Mouse (Mus musculus) cerebellum, postnatal 36 days (tissue): Measurements from ENCODE around the gene Klhl35.

Experiments
- DNase-seq, 2 experiments: peaks; one replicate each; pipeline ENCODE4 v3.0.0; 2021 to 2022; ENCODE audit warnings: mixed read lengths in 2 of 2

Klhl35 gene

DNA sequence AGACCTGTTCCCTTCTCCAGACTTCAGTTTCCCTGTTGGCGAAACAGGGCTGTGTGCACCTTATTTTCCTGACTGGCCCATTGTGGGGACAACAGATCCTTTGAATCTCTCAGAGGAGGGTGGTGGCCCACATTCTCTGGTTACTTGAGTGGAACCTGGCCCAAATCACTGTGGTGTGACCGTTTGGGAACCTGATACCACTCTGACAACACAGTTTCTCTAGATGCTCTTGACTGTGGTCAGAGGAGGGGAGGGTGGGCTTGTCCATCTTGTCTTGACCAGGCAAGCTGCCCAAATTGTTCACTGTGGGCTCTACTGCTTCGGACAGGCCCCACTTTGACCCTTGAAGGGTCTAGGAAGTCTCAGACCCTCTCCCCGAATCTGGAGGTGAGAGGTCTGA lies 11.8 kb upstream of the Klhl35 start:
- DNase-seq = no peak

DNA sequence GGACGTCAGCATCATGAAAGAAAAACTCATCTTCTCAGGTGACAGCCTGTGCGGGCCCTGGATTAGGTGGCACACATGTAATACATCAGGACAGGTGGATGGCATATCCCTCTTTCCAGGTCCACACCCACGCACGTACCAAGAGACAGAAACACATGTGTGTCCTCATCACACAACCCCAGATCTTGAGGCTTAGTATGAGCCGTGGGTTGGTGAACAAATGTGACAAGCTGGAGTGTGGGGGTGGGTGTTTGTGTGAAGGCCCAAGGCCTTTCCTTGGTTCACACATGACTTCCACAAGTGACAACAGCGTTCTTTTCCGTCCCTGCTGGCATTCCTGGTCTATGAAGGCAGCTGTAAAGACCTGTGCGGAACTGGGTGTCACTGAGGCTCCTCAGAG lies 7.0 kb upstream of the Klhl35 start:
- DNase-seq = no peak

DNA sequence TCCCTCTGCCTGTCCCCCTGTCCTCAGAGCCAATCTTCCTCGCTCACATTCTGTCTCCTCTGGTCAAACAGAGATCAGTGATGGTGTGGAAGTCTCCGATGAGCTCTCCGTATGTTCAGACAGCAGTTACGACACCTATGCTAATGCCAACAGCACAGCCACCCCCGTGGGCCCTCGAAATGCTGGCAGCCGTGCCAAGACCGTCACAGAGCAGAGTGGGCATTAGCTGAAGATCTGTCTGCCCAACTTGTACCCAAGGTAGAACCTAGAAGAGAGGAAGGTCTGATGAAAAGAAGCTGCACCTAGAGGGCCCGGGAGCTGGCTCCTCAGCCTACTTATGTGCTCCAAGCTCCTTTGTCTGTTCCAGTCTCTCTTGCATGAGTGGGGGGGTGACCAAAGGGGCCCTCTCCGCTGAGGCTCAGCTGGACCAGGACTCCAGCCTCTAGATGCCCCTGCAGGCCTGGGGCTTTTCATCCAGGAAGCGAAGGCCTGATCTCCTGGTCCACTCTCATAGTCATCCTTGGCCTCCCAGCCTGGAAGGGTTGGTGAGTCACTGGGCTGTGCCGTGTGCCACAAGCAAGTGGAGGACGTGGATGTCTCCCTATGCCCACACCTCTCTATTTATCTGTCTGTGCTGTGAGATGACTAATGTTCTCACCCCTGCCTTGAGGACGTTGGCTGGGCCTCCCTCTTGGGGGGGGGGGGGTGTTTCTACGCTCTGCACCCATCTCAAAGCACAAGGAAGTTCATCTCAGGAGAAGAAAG lies 5.7 kb upstream of the Klhl35 start:
- no peak for DNase-seq

DNA sequence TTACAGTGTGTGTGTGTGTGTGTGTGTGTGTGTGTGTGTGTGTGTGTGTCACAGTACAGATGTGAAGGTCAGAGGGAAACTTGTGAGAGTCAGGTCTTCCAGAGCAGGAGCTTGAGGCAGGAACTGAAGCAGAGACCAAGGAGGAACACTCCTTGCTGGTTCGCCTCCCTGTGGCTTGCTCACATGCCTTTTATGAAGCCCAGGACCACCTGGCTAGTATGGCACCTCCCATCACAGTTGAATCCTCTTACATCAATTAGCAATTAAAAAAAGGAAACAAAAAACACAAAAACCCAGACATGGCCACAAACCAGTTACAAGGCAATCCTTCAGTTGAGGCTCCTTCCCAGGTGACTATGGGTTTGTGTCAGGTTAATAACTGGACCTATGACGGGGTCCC lies 2.7 kb upstream of the Klhl35 start:
- DNase-seq = no peak

DNA sequence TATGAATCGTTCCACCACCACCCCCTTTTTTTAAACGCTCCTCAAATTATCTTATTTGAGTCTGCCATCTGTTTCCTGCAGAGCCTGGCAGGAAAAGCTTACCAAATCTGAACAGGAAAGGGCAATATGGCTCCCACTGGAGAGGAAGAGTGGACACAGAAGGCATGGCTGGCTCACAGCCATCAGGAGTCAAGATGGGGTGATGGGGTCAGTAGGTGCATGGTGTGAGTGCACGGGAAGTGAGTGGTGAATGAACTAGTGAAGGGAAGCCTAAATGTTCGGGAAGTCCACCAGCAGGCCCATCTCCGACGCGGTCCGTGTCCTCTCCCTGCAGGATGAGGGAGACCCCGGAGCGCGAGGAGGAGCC lies 2.1 kb downstream of the Klhl35 start:
- DNase-seq = peak; percentile 72 to 77

DNA sequence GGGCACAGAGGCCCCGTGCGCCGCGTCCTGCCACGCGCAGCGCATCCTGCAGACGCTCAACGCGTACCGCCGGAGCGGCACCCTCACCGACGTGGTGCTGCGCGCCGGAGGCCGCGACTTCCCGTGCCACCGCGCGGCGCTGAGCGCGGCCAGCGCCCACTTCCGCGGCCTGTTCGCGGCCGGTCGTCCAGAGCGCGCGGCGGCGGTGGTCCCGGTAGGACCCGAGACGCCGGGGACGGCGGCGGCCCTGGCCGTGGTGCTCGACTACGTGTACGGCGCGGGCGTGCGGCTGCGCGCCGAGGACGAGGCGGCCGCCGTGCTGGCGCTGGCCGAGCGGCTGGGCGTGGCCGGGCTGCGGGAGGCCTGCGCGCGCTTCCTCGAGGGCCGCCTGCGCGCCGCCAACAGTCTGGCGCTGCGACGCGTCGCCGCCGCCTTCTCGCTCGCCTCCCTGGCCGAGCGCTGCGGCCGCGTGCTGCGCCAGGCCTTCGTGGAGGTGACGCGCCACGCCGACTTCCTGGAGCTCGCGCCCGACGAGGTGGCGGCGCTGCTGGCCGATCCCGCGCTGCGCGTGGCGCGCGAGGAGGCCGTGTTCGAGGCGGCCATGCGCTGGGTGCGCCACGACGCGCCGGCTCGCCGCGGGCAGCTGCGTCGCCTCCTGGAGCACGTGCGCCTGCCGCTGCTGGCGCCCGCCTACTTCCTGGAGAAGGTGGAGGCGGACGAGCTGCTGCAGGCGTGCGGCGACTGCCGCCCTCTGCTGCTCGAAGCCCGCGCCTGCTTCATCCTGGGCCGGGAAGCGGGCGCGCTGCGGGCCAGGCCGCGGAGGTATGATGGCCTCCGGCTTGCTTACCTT lies 2.7 kb downstream of the Klhl35 start:
- peak; percentile 39 to 52 for DNase-seq

DNA sequence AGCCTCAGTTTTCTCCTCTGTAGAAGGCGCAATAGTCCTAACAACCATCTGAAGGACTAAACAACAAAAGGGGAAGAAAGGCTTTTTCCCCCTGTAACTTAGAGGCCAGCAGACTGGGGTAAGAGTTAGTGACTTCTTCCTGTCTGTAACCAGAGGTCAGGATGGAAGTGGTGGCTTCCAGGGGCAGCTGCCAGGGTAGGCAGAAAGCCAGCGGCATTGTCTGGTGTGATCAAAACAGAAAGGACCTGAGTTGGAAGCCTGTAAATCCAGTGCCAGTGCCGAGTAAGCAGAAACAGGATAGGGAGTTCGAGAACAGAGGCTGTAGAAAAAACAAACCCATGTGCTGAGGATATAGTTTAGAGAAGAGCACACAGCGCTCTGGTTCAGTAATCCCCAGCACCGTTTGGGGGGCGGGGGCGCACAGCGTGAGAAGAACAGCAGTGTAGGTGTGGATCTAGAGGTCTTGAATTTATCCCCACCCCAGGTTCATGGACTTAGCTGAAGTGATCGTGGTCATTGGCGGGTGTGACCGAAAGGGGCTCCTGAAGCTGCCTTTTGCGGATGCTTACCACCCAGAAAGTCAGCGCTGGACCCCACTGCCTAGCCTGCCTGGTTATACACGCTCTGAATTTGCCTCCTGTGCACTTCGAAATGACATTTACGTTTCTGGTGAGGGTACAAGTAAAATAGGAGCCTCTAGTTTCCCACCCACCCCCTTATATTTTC lies 4.0 kb downstream of the Klhl35 start:
- peak in 1 of 2 experiments; percentile 9 for DNase-seq

DNA sequence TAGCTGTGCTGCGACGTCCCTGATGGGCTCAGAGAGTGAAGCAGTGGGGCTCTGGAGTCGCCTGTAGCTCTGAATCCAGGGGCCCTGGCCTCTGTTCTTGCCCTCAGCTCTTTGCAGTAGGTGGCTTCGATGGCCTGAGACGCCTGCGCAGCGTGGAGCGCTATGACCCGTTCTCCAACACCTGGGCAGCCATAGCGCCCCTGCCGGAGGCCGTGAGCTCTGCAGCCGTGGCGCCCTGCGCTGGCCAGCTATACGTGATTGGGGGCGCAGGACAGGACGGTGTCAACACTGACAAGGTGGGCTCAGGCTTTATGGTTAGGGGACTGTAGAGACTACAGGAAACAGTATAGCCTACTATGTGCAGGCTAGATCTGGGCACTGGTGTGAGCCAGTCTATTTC lies 5.8 kb downstream of the Klhl35 start:
- peak in 1 of 2 experiments; percentile 15 for DNase-seq

DNA sequence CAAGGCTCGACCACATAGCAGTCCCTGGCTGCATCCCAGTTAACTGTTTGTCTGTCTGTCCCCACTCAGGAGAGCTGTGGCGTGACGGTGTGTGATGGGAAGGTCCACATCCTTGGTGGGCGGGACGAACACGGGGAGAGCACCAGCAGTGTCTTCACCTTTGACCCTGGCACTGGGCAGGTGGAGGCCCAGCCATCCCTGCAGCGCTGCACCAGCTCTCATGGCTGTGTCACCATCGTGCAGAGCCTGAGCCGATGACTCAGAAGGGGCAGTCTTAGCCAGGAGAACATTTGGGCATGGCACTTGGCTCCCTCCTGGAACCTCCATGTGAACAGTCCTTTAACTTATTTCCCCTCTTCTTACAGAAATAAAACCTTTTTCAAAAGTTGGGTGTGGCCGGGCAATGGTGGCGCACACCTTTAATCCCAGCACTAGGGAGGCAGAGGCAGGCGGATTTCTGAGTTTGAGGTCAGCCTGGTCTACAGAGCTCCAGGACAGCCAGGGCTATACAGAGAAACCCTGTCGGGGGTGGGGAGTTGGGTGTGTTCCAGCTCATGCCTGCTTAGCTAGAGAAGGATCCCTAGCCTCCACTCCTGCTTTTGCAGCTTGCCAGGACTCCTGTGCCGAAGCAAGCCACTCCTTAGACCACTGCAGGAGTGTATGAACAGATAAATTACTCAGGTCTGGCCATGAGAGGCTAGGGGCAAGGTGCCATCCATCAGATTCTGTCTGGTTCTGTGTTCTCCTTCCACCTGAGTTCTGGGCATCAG lies 8.0 kb downstream of the Klhl35 start:
- DNase-seq = peak; percentile 54 to 56

DNA sequence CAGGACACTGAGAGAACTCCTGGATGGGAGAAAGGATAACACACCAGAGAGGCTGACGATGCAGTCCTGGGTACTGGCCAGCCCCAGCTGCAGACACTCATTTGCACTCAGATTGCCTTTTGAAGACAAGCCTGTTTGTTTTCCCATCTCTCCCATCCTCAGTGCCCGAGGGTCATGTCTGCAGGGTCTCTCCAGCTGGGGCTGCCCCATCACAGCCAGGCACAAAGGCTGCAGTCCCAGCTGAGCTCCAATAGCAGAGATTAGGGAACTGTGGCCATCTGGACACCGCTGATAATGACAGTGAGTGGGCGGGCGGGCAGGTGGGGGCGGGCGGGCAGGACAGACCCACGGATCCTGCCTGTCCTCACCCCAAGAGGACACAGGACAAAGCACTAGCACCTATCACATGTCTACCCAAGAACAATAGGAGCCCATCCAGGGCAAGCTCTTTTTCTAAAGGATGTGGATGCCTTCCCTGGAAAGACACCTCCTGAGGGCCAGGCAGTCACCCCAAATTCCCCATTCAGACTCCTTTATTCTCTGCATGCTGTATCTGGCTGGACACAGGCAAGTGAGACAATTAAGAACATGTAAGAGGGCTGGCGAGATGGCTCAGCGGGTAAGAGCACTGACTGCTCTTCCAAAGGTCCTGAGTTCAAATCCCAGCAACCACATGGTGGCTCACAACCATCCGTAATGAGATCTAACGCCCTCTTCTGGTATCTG lies 9.2 kb downstream of the Klhl35 start:
- no peak for DNase-seq

DNA sequence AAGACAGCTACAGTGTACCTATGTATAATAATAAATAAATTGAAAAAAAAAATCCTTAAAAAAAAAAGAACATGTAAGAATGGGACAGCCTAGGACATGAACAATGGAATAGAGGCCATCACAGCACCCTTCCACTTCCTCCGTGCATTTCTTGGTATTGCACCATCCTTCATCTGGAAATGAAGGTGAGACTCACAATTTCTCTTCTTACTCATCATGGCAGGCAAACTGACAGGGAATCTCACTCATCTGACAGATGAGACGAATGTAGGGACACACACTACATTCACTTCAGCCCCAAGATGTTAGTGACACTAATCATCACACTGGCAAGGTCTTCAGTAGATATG lies 9.7 kb downstream of the Klhl35 start:
- no peak for DNase-seq

DNA sequence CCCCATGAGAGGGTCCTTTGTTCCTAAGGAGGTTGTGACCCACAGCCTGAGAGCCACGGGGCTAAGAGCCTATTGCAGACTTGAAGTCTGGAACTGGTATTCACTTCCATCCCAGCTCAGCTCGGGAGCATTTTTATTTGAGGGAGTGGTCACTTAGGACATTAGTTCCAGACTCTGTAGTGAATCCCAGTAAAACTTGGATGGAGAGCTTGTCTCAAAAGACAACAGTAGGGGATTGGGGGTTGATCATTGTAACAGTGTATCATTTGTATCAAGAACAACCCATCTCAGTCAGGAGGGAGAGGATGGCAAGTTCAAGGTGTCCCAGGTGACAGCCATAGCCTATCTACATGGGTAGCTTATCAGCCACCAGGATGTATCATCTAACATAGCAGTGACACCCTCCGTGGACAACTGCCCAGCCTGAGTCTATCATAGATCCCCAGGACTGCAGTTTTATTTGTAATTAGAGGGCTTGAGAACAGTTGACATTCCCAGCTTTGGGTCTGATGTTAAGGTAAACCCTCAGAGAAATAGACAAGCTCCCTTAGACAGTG lies 10.8 kb downstream of the Klhl35 start:
- no peak for DNase-seq

DNA sequence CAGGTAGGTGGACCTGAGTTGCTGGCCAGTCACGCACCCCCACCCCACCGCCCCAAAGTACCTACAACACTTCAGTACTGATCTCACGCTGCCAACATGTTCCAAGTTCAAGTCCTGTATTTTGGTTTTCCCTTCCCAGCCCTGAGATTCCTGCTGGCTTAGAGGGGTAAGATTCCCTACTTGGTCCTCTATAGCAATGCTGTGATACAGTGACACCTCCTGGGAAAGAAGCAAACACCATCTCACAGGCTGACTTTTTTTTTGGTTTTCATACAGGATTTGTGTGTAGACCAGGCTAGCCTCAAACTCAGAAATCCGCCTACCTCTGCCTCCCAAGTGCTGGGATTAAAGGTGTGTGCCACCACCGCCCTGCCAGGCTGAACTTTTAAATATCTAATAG lies 11.4 kb downstream of the Klhl35 start:
- DNase-seq = no peak

DNA sequence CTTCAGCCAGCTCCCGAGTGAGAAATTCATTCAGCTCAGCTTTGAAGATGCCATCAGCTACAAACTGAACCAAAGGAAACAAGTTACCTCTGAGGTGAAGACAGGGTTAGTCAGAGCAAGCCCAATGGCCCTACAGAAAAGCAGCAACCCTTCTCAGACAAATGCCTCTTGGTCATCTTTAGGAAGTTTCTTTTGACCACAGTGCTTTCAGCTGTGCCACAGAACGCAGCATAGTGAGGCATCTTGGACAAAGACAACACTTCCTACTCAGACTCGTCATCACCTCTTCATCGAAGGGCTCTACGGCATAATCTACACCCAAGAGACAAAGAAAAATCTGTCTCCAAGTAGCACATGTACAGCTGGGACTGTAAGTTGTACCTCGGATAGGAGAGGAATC lies 16.8 kb downstream of the Klhl35 start:
- DNase-seq = no peak

DNA sequence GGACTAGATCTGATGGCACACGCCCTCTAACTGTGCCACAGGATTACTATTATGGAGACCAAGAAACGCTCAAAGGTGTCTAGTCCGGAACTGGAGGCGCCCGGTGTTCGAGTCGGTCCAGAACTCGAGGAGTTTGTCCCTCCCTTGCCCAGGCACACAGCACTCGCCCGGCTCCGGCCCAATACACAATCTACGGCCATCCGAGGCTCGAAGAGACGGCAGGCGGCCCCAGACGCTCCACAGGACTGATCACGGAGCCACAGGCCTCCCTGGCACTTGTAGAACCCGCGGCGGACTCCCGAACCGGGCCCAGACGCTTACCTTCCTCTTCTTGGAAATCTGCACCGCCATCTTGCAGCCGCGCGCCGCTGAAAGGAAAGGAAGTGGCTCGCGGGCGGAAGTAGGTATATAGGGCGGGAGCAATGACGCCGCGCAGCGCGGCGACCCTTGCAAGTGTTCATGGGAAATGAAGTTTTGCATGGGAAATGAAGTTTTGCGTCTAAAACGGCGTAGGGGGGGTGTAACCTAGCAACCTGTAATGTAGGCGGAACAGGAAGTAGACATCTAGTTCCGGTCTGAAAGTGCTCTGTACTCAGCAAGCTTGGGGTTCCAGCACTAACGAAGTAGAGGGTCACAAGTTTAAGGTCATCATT lies 17.6 kb downstream of the Klhl35 start, which contains the start of gene Rps3:
Gene Rps3, minus strand, starts transcription at position 468 of the 653 bp plus-strand sequence.
- peak; percentile 91 for DNase-seq

DNA sequence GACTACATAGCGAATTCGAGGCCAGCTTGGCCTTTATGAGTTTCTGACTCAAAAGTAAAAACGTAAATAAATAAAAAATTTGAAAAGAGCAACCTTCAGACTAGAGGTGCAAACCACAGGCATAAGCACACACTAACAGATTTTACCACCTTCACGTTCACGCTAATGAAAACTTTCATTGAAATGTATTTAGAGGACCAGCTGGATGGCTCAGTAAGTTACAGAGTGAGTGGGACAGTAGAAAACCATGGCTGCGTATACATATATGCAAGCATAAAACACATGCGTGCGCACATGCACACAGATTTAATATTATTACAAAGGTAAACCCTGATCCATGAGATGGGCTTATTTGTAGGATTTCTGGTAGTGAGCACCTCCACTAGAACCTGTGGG lies 18.1 kb downstream of the Klhl35 start:
- no peak for DNase-seq

DNA sequence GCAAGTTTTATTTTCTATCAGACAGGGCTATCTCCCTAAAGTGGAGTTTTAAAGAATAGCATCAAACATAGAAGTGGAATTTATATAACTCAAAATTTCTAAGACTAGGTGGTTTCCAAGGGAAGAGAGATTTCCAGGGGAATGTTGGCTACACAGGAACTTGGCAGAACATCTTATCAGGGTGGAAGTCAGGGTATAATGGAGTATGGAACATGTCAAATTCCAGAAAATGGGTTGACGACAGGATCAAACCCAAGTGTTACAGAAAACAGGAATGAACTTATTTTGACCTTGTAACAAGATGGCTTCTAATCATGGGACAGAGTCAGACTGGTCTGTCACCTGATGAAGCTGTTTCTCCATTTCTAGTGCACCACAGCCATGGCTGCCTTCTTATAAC lies 18.9 kb downstream of the Klhl35 start:
- DNase-seq = no peak

DNA sequence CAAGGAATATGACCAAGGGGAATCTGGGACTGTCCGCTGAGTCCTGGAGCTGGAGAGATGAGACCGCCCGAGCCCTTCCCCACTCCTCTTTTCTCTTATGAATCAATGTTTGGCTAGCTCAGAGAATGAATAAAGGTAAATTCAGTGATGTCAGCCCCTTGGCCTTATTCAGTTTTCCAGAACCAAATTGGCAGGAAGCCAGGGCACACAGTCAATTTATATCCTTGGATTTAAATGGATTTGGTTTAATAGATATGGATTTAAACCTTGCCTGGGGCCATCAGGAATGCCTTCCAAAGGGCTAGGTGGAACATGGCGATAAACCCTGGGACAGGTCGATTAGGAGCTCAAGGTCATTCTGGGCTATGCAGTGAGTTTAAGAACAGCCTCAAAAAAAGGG lies 23.9 kb downstream of the Klhl35 start:
- no peak for DNase-seq

DNA sequence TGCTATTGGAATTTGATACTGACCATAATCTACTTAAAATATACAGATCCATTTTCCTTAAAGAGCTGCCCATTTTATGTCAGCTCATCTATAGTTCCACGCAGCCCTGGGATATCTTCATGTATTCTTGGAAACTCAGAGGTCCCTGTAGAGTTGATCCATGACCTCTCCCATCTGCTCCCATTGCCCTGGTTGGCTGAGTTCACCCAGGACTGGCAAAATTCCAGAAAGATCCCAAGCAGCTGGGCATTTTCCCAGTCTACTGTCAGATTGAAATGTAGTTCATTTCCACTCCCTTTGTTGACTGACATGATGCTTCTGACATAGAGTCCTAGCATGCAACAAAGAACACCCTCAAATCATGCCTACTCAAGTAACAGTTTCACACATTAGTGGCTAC lies 33.3 kb downstream of the Klhl35 start:
- no peak for DNase-seq

DNA sequence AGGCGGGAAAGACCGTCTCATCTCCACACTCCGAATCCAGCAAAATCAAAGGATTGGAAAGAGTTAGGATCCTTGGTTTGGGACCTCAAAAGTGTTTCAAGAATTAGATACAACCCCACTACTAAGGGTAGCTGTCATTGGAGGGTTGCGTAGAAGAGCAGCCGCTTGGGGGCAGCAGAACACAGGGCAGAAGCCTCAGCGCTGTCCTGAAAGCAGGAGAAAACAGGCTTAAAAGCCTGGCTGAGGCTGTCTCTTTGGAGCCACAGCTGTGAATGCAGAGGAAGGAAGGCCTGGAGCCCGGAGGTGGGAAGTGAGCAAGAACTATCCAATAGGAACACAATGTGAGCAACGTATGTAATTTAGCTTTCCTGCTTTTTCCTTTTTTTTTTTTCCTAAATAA lies 34.4 kb downstream of the Klhl35 start:
- DNase-seq = peak; percentile 81 to 83

DNA sequence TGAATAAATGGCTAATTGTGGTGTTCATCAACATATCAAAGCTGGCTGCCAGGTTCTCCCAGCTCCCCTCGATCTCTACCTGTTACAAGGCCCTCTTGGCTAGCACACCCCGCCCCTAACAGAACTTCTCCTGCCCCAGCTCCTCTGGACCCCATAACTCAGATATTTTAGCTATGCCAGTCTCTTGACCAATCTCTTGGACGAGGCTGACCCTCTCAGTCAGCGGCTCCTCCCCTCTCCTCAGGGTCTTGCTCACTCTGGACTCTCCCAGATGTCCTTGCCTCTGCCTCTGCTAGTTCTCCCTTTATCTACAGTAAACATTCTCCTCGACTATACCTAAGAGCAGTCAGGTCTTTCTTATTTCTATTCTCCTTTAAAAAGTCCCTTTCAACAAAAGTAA lies 34.9 kb downstream of the Klhl35 start:
- DNase-seq = no peak
